14 mouse cellular contexts compared by ENCODE assay signal in genomic region chr5:85780730-85781454, GRCm38 (mm10).
DNase-seq lines count a peak whose midpoint lies in the region; ATAC-seq lines count a peak whose summit lies in the region.
"Had no signal": no experiment of that assay in that cellular context is flagged by ENCODE, and none has a peak within 500 bp of the region (broad histone marks: within the 10 kb centered on the region; RNA-seq: fewer than 3 reads in every experiment).

No protein-coding gene starts in this region.

- no peak overlapping the region for H3K4me3 ChIP-seq in kidney, embryonic 15.5 days (replicated peaks)
- no peak overlapping the region for H3K4me3 ChIP-seq in hindbrain, embryonic 12.5 days
- H3K4me3 ChIP-seq in midbrain, embryonic 14.5 days (replicated peaks; ENCODE audit: low read depth, low read length): no peak overlapping the region
- H3K4me3 ChIP-seq: embryonic facial prominence, embryonic 15.5 days; layer of hippocampus, adult 2 months; liver, embryonic 13.5 days had no signal

- ATAC-seq in kidney, embryonic 15.5 days (replicated peaks; ENCODE audit: low FRiP score): peak; percentile 60; the same call in 1 of the 2 replicates
- peak; percentile 100 for ATAC-seq in common myeloid progenitor, adult 5-6 weeks (replicated peaks; ENCODE audit: low read depth, poor library complexity, severe bottlenecking)
- ATAC-seq in hindbrain, embryonic 12.5 days (ENCODE audit: low FRiP score): peak; percentile 88
- no peak for ATAC-seq in midbrain, embryonic 14.5 days (ENCODE audit: low FRiP score, low TSS enrichment)

- no peak overlapping the region for H3K27ac ChIP-seq in kidney, embryonic 15.5 days
- peak overlapping the region; percentile 40; the same call in 1 of the 2 replicates for H3K27ac ChIP-seq in hindbrain, embryonic 12.5 days
- peak overlapping the region; percentile 5; the same call in 1 of the 2 replicates for H3K27ac ChIP-seq in midbrain, embryonic 14.5 days (replicated peaks; ENCODE audit: low read depth, low read length)
- H3K27ac ChIP-seq: embryonic facial prominence, embryonic 15.5 days; layer of hippocampus, adult 2 months; liver, embryonic 13.5 days had no signal

- H3K4me2 ChIP-seq in kidney, embryonic 15.5 days: no peak overlapping the region
- H3K4me2 ChIP-seq in hindbrain, embryonic 12.5 days (replicated peaks): no peak overlapping the region
- no peak overlapping the region for H3K4me2 ChIP-seq in midbrain, embryonic 14.5 days (ENCODE audit: low read length)
- H3K4me2 ChIP-seq: embryonic facial prominence, embryonic 15.5 days; liver, embryonic 13.5 days had no signal

- no peaks in the 10 kb centered on the region for H3K36me3 ChIP-seq in kidney, embryonic 15.5 days
- no peaks in the 10 kb centered on the region for H3K36me3 ChIP-seq in hindbrain, embryonic 12.5 days
- H3K36me3 ChIP-seq in midbrain, embryonic 14.5 days (ENCODE audit: control insufficient read depth, insufficient read depth, low read length): no peaks in the 10 kb centered on the region
- H3K36me3 ChIP-seq: embryonic facial prominence, embryonic 15.5 days; liver, embryonic 13.5 days had no signal

- 28% methylated on average over 8 of the region's 8 CpGs for WGBS in kidney, embryonic 15.5 days
- 23% methylated on average over 8 of the region's 8 CpGs for WGBS in hindbrain, embryonic 12.5 days
- 30% methylated on average over 8 of the region's 8 CpGs for WGBS in midbrain, embryonic 14.5 days

- H3K4me1 ChIP-seq in kidney, embryonic 15.5 days: no peaks in the 10 kb centered on the region
- no peaks in the 10 kb centered on the region for H3K4me1 ChIP-seq in hindbrain, embryonic 12.5 days
- H3K4me1 ChIP-seq in midbrain, embryonic 14.5 days (ENCODE audit: control insufficient read depth, insufficient read depth, low read length): peaks cover 15% of the 10 kb centered on the region
- H3K4me1 ChIP-seq: embryonic facial prominence, embryonic 15.5 days; liver, embryonic 13.5 days had no signal

- H3K9me3 ChIP-seq in kidney, embryonic 15.5 days (replicated peaks): no peaks in the 10 kb centered on the region
- H3K9me3 ChIP-seq in hindbrain, embryonic 12.5 days (replicated peaks): no peaks in the 10 kb centered on the region
- no peaks in the 10 kb centered on the region for H3K9me3 ChIP-seq in midbrain, embryonic 14.5 days (ENCODE audit: control insufficient read depth, low read length)
- H3K9me3 ChIP-seq: embryonic facial prominence, embryonic 15.5 days; liver, embryonic 13.5 days had no signal

- H3K9ac ChIP-seq in kidney, embryonic 15.5 days: no peak overlapping the region
- no peak overlapping the region for H3K9ac ChIP-seq in hindbrain, embryonic 12.5 days
- no peak overlapping the region for H3K9ac ChIP-seq in midbrain, embryonic 14.5 days (replicated peaks; ENCODE audit: low read length)
- H3K9ac ChIP-seq: embryonic facial prominence, embryonic 15.5 days; liver, embryonic 13.5 days had no signal

- no peaks in the 10 kb centered on the region for H3K27me3 ChIP-seq in kidney, embryonic 15.5 days
- H3K27me3 ChIP-seq in hindbrain, embryonic 12.5 days: no peaks in the 10 kb centered on the region
- no peaks in the 10 kb centered on the region for H3K27me3 ChIP-seq in midbrain, embryonic 14.5 days (ENCODE audit: control insufficient read depth, insufficient read depth, low read length)
- H3K27me3 ChIP-seq: embryonic facial prominence, embryonic 15.5 days; liver, embryonic 13.5 days had no signal

- DNase-seq in kidney, adult 11 months: no peak
- DNase-seq in midbrain, embryonic 14.5 days: peak; percentile 52
- DNase-seq in adipocyte (ENCODE audit: low spot score): no peak
- no peak for DNase-seq in layer of hippocampus, postnatal 14 days (ENCODE audit: low spot score in 2 of 2)
- no peak for DNase-seq in gastrocnemius, postnatal 4 days (ENCODE audit: low spot score in 2 of 2)
- DNase-seq: gastrocnemius, postnatal 14 days; liver, embryonic 13.5 days; right cerebral cortex, postnatal 25 days; thymus, postnatal 25 days had no signal
